Mouse (Mus musculus) erythroblast, embryonic 14.5 days (primary cell): ENCODE measurements around the gene Lef1. TPM values are rescaled to one million over a fixed set of nuclear protein-coding genes. Genes with fewer than 3 reads are reported as not detected.

Source experiments
- H3K27me3 ChIP-seq: 2 replicates; pipeline ENCODE4 v1.6.1; 2012; ENCODE audit warnings: inconsistent platforms; ENCODE audit not compliant: control insufficient read depth
- H3K36me3 ChIP-seq: 2 replicates; pipeline ENCODE4 v1.6.1; 2012; ENCODE audit warnings: mild to moderate bottlenecking, inconsistent platforms; ENCODE audit not compliant: control insufficient read depth
- H3K4me1 ChIP-seq: 2 replicates; pipeline ENCODE4 v1.6.1; 2012; ENCODE audit warnings: inconsistent platforms; ENCODE audit not compliant: control insufficient read depth
- H3K4me3 ChIP-seq: replicated peaks from 2 replicates; pipeline ENCODE3; 2012; ENCODE audit warnings: moderate library complexity, mild to moderate bottlenecking, inconsistent platforms
- H3K9me3 ChIP-seq: 2 replicates; pipeline ENCODE4 v1.6.1; 2012; ENCODE audit warnings: low read length, inconsistent platforms, mixed read lengths; ENCODE audit not compliant: control insufficient read depth
- GATA1 ChIP-seq: IDR thresholded peaks from 2 replicates; pipeline ENCODE4 v1.6.1; 2012; ENCODE audit warnings: low read length, inconsistent platforms, mixed read lengths
- TAL1 ChIP-seq: IDR thresholded peaks from 3 replicates; pipeline ENCODE4 v1.6.1; 2012; ENCODE audit warnings: low read length, inconsistent platforms, mixed read lengths
- polyA plus RNA-seq: library from polyadenylated mRNA; stranded (reverse); fragments of >175 nt; gene quantifications from 2 replicates; pipeline ENCODE4 v1.2.3, GENCODE M21; 2012

Gene Lef1
- polyA plus RNA-seq, 1 experiment = not detected

- H3K9me3 ChIP-seq = no peaks in the 10 kb centered on the region
- H3K27me3 ChIP-seq = no peaks in the 10 kb centered on the region
- no peak for TF ChIP-seq GATA1
- no peak for TF ChIP-seq TAL1
- H3K4me1 ChIP-seq = no peaks in the 10 kb centered on the region
- H3K4me3 ChIP-seq = no peak overlapping the region
- no peaks in the 10 kb centered on the region for H3K36me3 ChIP-seq
Observed at GRCm38 (mm10) chr3:131153896-131154295, 43.6 kb downstream of the Lef1 start.

DNA sequence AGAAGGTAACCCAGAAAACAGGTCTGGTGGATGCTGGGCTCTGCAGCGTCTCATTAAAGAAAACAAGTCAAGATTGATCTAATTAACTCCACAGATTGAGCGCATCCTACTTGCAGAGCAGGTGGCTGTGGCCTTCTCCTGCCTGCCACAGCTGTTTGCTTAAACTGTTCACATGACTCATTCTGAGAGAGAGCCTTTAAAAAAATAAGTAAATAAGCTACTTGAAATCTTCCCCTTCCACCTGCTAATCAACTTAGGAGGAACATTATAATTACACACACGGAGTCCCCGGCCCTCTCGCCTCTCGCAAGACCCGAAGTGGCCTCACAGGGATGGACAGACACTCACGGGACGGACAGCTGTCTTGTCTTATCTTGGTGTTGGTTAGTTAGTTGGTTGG lies 44.3 kb downstream of the Lef1 start:
- Histone ChIP-seq H3K4me3 (no peak overlapping the region), H3K36me3 (no peaks in the 10 kb centered on the region), H3K9me3 (no peaks in the 10 kb centered on the region), H3K4me1 (no peaks in the 10 kb centered on the region), H3K27me3 (no peaks in the 10 kb centered on the region)
- TF ChIP-seq GATA1 (no peak), TAL1 (no peak)

DNA sequence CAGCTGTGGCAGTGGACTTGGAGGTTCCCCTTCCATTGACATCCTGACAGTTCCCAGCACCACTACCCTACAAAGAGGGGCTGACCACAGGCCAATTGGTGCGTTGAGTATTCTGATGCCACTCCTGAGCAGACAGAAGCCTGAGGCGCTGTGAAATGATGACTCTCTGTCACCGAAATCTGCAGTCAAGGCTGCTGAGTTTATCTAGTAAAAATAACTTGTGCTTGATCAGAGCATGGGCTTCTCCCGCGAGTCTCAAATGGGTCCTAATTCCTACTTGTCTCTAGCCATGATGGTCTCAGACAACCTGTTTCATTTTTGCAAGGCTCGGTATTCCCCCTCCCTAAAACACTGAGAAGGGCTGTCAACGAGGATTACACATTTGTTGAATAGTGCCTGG lies 44.8 kb downstream of the Lef1 start:
- Histone ChIP-seq H3K4me3 (no peak overlapping the region), H3K36me3 (no peaks in the 10 kb centered on the region), H3K9me3 (no peaks in the 10 kb centered on the region), H3K27me3 (no peaks in the 10 kb centered on the region), H3K4me1 (no peaks in the 10 kb centered on the region)
- TF ChIP-seq TAL1 (no peak), GATA1 (no peak)

- H3K27me3 ChIP-seq = no peaks in the 10 kb centered on the region
- TF ChIP-seq TAL1 = no peak
- TF ChIP-seq GATA1 = no peak
- H3K36me3 ChIP-seq = no peaks in the 10 kb centered on the region
- no peaks in the 10 kb centered on the region for H3K4me1 ChIP-seq
- no peak overlapping the region for H3K4me3 ChIP-seq
- H3K9me3 ChIP-seq = no peaks in the 10 kb centered on the region
Observed at GRCm38 (mm10) chr3:131155657-131156056, 45.4 kb downstream of the Lef1 start.

- no peak for TF ChIP-seq GATA1
- no peak for TF ChIP-seq TAL1
- Histone ChIP-seq H3K4me3 (no peak overlapping the region), H3K4me1 (no peaks in the 10 kb centered on the region), H3K9me3 (no peaks in the 10 kb centered on the region), H3K36me3 (no peaks in the 10 kb centered on the region), H3K27me3 (no peaks in the 10 kb centered on the region)
Observed at GRCm38 (mm10) chr3:131156377-131156776, 46.1 kb downstream of the Lef1 start.

DNA sequence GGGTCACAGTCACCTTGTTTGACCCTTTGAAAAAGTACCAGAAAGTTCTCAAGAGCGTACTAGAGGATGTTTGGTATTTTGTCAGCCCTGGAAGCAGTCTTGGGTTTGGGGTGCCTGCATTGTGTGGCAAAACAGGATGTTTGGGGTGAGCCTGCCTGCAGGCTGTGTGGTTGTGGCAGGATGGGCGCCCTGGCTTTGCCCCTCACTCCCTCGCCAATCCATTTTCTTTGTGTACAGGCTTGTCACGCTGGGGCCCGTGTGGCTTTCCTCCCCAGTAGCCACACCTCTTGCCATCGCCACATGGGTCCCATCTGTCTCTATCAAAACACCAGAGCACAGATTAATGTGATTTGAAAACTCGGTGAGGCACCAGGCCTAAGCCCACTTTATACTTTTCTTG lies 47.2 kb downstream of the Lef1 start:
- no peaks in the 10 kb centered on the region for H3K4me1 ChIP-seq
- no peaks in the 10 kb centered on the region for H3K9me3 ChIP-seq
- H3K36me3 ChIP-seq = no peaks in the 10 kb centered on the region
- TF ChIP-seq TAL1 (no peak), GATA1 (no peak)
- H3K27me3 ChIP-seq = no peaks in the 10 kb centered on the region
- no peak overlapping the region for H3K4me3 ChIP-seq

GRCm38 (mm10) chr3:131159204-131159760 lies 49.0 kb downstream of the Lef1 start:
- no peaks in the 10 kb centered on the region for H3K27me3 ChIP-seq
- H3K36me3 ChIP-seq = no peaks in the 10 kb centered on the region
- no peaks in the 10 kb centered on the region for H3K9me3 ChIP-seq
- H3K4me1 ChIP-seq = no peaks in the 10 kb centered on the region
- no peak overlapping the region for H3K4me3 ChIP-seq
- TF ChIP-seq GATA1 = no peak
- no peak for TF ChIP-seq TAL1

DNA sequence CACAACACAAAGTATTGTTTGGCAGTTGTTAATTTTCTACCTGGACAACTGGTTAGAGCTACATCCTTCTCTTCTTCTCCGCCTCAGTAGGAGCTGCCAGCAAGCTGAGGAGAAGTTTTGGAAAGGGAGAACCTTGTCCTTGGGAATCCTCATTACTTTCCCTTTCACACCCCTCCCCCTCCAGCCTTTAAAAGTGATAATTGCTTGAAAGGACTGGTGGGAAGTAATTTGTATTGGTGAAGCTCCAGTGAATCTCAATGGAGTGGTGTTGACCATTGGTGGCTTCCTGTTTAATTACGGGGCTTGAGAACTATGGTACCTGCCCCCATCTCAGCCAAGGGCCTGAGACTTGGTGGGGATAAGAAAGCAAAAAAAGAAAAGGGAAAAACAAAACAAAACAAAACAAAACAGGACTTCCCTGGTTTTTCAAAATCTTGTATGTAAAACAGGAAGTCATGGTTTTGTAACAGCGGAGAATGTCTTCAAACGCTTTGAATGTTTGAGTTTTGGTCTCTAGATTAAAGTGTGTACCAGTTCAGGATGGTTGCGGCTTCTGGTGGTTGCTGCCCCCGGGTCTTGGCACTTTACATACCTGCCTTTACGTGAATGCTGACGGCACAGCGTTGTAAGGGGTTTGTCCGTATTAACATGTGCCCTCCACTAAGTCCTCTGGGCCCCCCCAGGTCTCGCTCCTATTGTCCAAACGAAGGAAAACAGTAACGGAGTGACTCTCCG lies 49.8 kb downstream of the Lef1 start:
- Histone ChIP-seq H3K4me1 (no peaks in the 10 kb centered on the region), H3K4me3 (no peak overlapping the region), H3K9me3 (no peaks in the 10 kb centered on the region), H3K36me3 (no peaks in the 10 kb centered on the region), H3K27me3 (no peaks in the 10 kb centered on the region)
- TF ChIP-seq GATA1 = no peak
- TF ChIP-seq TAL1 = no peak

DNA sequence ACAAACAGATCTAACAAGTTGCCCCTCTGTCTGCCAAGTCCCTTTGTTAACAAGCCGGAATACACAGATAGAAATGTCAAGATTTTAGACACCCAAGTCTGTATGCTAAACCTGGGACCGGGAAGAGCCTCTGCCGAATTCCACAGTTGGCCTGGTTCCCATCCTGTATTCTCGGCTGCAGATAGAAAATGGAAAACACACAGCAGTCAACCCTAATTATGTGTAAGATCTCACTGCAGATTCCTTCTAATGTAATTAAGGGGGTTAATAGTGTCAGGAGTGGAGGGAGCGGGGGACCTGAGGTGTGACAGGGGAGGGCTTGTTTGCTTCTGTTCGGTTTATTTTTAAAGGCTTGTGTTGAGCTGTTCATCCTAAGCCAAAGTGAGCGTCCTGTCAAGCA lies 50.6 kb downstream of the Lef1 start:
- H3K4me1 ChIP-seq = no peaks in the 10 kb centered on the region
- no peaks in the 10 kb centered on the region for H3K9me3 ChIP-seq
- H3K27me3 ChIP-seq = no peaks in the 10 kb centered on the region
- no peak overlapping the region for H3K4me3 ChIP-seq
- no peak for TF ChIP-seq TAL1
- no peak for TF ChIP-seq GATA1
- no peaks in the 10 kb centered on the region for H3K36me3 ChIP-seq

DNA sequence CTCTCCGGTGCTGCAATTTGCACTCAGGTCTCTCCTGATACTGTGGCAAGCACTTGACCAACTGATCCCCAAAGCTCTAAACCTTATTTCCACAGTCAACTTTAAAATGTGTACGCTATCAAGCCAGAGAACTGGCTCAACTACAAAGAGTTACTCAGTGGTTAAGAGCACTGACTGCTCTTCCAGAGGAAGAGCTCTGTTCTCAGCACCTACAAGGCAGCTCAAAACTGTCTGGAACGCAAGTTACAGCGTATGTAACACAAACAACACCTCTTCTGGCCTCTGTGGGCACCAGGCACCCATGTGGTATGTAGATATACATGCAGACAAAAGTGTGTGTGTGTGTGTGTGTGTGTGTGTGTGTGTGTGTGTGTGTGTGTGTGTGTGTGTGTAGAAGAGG lies 57.5 kb downstream of the Lef1 start:
- no peaks in the 10 kb centered on the region; the same call in 1 of the 2 replicates for H3K9me3 ChIP-seq
- no peaks in the 10 kb centered on the region for H3K36me3 ChIP-seq
- TF ChIP-seq GATA1 = no peak
- TF ChIP-seq TAL1 = no peak
- no peaks in the 10 kb centered on the region for H3K27me3 ChIP-seq
- no peak overlapping the region for H3K4me3 ChIP-seq
- no peaks in the 10 kb centered on the region for H3K4me1 ChIP-seq
